Mouse (Mus musculus) WW6 (cell line): Measurements from ENCODE around the gene Dlg4.
A peak's percentile ranks its signal among the peaks of the same experiment; 100 is the strongest.
"Not testable (repeated sequence)": the region's sequence is repeated elsewhere in the genome, so short reads cannot be mapped to it uniquely, and the experiment has no call there.

Experiments used
- DNase-seq: peaks from one replicate; pipeline ENCODE4 v3.0.0-alpha.2; 2013; ENCODE audit warnings: low read depth, low spot score

The Dlg4 gene

DNA sequence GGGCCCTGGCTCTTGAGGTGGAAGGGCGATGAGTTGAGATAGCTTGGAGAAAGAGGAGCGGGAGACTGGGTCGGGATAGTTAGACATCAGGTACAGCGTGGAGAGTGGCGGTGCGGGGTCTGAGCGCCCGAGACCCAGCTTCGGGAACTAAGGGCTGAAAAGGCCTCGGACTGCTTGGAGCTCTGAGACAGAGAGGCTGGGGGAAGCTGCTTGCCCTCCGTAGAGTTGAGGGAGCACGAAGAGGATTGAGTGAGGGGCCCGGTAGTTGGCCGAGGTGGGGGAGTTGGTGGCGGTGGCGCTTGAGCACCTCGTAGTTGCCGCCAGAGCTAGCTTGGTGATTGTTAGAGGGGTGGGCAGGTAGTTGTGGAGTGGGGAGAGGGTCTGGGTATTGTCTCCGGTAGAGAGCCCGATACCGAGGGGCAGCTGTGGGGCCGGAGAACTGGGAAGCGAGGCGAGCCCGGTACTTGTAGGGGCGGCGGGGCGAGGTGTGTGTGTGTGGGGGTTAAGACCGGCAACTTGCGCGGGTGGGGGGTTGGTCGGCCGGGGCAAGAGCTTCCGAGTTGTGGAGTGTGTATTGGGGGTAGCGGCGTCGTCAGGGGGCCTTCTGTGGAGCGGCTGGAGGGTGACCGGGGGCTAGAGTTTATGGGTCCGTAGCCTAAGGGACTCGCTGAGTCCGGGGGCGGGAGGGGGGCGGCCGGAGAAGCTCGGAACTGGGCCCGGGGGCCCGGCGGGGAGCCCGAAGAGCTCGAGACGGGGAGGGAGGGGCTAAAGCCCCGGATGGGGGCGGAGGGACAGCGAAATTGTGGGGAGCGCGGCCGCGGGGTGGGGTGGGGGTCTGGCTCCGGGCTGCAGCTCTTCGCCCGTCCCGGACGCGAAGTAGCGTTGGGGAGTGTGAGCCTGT, 20.3 kb upstream of the Dlg4 start:
- no peak for DNase-seq

DNA sequence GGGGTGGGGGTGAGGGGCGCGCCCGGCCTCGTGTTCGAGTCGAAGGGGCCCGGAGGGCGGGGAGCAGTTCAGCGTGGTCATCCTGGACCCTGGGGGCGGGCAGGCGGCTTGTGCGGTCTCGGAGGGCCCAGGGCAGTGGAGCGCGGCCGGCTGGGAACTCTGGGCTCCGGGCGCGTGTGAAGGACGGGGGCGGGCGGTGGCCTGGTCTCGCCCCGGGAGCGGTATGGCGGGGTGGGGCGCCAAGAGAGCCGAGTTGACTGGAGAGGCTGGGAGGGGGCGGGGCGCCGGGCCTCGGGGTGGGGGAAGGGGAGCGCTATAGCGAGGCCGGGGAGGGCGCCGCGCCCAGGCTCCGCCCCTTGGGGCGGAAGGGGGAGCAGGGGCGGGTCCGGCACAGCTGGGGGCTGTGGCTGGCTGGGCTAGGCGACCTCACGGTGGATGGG, 19.7 kb upstream of the Dlg4 start:
- peak; percentile 81 for DNase-seq

DNA sequence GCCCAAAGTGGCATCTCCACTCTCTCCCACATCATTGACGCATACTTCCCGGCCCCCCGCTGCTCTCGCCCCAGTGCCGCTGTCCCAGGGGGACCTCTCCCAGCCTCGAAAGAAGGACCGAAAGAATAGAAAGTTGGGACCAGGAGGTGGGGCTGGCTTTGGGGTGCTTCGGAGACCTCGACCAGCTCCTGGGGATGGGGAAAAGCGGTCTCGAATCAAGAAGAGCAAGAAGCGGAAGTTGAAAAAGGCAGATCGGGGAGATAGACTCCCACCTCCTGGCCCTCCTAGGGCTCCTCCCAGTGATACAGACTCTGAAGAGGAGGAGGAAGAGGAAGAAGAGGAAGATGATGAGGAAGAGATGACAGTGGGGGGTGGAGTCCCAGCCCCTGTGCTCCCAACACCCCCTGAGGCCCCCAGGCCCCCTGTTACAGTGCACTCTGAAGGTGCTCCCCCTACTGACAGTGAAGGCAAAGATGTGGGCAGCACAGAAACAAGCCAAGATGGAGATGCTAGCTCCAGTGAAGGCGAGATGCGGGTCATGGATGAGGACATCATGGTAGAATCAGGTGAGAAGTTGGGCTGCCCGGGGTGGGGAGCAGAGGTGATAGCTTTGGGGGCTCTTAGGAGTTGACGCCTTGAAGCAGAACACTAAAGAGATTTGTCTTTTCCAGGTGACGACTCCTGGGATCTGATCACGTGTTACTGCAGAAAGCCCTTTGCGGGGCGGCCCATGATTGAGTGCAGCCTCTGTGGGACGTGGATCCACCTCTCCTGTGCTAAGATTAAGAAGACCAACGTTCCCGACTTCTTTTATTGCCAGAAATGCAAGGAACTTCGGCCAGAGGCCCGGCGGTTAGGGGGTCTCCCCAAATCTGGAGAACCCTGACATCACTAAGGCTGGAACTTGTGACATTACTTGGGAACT, 17.9 kb upstream of the Dlg4 start:
- no peak for DNase-seq

DNA sequence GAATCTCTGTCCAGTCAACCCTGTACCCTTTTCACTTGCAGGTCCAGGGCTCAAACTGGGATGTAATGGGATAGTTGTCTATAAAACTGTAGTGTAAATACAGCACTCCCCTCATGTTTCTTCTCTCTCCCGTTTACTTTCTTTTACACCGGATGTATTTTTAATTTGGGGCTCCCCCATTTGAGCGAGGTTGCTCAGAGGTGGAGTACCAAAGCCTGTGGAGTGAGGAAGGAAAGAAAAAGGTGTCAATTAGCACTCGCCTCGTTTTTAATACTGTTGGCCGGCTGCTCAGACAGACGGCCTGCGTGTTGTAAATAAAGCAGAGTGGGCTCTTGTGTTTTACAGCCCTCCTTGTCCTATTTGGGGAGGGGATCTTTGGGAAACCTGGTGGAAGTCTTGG, 17.1 kb upstream of the Dlg4 start:
- no peak for DNase-seq

DNA sequence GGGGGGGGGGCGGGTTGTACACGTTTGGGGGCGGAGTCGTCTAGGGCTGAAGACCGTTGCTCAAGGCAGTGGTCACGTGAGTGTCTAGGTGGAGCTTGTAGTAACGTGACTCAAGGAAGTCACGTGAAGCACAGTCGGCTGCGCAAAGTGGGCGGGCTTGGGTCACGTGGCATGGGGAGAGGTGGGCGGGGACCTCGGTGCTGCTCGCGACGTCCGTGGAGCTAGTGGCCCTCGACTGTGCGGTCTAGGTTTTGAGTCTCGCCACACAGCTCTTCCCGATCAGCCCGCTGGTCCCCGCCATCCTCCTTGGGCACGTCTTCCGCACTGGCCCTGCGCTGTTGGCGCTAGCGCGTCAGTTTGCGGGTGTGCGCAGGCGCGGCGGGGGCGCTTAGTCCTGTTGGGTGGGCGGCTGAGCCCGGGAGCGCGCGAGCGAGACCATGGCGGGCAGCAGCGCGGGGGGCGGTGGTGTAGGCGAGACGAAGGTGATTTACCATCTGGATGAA, 16.3 kb upstream of the Dlg4 start, which contains the start of gene Dvl2:
Gene Dvl2, plus strand, starts transcription at position 200 of the 503 bp plus-strand sequence.
- DNase-seq, result peak; percentile 98

DNA sequence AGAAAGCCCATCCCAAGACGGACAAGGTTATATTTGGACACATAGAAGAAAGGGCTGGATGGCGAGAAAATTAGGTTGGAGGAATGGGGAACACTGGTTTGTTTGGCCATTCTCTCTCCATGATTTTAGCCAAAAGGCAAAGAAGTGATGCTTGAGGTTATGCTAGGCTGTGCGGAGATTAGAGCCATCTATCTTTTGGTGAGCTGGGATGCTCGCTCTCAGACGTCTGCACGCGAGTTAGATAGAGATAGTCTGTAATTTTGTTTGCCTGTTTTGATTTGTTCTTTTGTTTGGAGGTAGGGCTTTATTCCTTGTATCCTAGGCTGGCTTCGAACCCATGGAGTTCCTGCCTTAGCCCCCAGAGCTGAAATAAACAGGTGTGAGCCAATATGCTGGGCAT, 15.6 kb upstream of the Dlg4 start:
- no peak for DNase-seq

DNA sequence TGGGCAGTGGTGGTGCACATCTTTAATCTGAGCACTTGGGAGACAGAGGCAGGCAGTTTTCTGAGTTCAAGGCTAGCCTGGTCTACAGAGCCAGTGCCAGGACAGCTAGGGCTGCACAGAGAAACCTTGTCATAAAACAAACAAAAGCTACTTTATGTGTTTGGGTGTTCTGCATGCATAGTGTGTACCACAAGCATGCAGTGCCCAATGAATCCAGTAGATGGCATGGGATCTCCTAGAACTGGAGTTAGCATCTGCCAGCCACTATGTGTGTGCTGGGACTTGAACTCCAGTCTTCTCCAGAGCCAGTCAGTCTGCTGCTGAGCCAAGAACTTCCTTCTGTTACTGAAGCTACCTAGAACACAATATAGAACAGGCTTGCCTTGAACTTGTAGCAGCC, 14.9 kb upstream of the Dlg4 start:
- peak; percentile 52 for DNase-seq

DNA sequence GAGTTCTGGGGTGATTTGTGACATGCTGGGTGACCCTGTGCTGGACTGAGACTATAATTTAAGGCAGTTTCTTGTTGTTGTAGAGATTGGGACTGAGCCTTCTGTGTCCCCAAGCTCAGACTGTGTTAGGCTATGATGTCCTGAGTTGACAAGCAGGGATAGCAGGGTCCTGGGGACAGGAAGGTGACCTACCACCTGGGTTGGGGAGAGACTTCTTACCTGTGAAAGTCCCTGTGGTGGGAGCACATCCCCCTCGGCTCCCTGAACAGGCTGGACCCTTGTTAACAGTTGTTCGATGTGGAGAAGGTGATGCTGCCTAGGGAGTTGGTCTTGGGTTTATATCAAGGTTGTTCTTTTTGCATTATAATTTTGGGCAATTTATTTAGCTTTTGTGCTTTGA, 14.3 kb upstream of the Dlg4 start:
- DNase-seq, result no peak

DNA sequence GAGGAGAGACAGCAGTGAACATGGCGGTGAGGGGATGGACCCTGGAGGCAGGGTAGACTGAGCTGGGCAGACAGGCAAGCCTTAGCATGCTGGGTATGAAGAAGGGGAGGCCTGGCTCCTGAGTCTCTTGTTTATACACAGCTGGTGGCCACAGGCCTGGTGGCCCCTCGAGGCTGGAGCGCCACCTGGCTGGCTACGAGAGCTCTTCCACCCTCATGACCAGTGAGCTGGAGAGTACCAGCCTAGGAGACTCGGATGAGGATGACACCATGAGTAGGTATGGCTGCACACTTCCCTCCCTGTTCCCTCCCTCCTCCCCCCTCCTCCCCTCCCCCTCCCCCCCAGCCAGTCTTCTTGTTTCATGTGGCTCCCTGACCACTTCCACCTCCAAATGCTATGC, 11.2 kb upstream of the Dlg4 start:
- peak; percentile 40 for DNase-seq

DNA sequence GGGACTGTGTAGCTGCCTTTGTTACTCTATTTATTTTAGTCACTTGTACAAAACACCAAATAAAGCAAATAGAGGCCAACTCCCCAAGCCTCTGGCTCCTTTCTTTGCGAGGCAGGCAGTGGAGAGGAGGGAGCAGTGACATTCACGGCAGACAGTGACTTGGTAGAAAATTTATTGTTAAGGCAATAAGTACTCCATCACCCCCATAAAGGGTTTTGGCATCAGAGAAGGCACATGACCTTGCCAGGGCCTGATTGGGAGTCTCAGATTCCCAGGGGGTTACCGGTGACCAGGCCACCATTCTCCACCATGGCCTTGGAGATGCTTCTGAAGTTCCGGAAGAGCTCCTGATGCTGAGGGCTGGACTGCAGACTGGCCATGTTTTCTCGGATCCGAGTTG, 6.7 kb upstream of the Dlg4 start:
- DNase-seq, result no peak

DNA sequence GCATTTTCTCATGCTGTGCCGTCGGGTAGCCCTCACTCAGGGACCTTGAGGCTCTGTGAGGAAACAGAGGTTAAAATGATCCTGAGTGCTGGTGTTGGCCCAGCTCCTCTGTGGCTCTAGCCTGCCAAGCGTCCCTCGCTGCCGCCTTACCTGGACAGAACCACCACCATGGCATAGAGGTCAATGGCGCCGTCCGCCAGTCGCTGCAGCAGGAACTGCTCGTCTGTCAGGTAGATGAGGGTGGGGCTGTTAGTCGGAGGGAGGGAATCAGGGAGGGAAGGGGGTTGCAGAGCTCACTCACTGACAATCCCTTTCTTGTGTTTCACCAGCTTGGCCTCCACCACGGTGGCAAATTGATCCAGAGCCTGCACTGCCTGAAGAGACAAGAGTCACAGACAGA, 6.2 kb upstream of the Dlg4 start:
- no peak for DNase-seq

DNA sequence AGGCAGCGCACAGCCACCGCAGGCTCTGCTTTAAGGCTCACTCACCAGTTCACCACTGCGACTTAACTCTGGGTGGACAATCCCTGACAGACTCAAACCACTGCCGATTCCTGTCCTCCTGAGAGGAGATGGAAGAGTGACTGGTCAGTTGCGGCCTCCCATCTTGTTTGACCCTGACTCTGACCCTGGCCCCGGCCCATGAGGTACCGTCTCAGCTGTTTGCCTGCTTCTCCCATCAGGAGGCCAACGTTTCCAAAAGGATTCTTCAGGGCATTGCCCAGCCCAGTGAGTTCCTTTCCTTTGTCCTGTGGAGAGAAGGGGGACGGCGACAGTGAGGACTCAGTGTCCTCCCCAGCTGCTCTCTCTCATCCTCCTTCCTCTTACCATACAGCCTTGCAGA, 5.8 kb upstream of the Dlg4 start:
- no peak for DNase-seq

DNA sequence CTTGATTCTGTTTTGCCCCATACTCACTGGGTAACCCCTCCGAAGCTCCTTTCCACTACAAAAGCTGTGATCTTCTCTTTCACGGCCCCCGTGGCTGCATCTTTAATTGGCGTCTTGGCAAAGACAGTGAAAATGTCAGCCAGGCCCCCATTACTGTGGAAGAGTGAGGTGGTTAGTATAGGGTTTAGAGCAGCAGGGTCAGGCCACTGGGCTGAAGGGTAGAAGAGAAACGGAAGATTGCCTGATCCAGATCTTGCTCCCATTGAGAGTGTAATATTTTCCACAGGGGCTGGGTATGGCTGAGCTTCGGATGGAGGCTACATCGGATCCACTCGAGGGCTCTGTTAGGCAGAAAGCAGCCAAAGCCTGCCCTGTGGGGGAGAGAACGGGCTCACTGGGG, 3.8 kb upstream of the Dlg4 start:
- DNase-seq, result no peak

DNA sequence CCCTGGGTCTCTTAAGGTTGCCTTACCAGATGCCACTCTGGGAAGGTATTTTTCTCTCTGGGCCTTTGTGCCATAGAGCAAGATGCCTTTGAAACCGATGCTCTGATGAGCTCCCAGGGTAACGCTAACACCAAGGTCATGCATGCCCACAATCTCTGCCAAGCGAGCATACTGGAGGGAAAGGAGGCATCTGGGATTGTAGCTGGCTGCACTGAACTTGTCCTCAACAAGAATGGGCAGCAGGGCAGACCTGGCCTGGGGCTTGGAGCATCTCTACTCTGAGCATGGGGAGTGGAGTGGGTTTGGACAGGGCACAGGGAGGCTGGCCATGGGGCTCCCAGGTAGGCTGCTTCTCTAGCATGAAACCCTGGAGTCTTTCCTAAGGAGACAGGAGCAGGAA, 3.3 kb upstream of the Dlg4 start:
- no peak for DNase-seq

DNA sequence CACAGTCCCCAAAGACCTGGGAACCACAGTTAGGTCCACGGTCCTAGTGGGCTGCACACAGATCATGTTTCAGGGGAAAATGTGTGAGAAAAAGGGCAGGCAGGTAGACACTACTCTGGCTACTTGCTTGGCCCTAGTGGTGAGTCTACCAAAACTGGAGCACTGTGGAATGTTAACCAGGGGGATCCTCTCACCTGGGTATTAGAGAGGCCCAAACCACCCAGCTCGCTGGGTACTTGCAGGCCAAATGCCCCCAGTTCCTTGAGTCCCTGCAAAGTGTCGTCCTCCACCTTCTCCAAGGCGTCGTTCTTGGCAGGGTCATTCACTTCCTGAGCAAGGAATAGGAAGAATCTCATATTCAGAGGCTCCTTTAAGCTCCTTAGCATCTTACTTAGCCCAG, 2.7 kb upstream of the Dlg4 start:
- no peak for DNase-seq

DNA sequence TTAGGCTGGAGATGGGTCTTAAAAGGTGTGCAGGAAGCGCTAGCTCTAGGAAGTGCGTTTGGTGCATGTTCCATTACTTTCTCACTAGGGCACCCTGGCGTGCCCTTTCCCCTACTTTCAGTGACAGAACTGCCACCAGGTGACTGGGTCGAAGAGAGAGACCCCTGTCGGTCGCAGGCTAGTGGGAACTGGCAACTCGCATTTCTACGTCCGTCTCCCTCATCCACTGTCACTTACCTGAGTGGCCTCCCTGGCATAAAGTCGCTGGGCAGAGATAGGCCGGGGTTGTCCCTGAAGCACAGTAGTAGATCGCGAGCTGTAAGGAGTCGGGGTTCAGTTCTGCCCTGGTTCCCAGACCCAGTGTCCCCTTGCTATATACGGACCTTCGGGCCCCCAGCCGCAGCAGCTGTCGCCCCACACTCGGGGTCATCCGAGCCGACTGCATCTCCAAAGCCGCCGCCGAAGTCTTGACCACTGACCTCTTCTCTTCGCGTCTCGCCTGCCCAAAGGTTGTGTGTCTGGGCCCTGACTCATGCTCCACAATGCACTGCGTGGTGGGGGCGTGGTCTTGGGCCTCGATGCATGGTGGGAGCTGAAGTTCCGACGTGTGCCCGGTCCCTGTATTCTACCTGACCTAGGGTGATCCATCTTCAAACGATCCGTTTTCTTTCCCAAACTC, 1.7 kb upstream of the Dlg4 start, which contains the start of gene Acadvl:
Gene Acadvl, minus strand, starts transcription at position 532 of the 679 bp plus-strand sequence.
- DNase-seq, result peak; percentile 75

DNA sequence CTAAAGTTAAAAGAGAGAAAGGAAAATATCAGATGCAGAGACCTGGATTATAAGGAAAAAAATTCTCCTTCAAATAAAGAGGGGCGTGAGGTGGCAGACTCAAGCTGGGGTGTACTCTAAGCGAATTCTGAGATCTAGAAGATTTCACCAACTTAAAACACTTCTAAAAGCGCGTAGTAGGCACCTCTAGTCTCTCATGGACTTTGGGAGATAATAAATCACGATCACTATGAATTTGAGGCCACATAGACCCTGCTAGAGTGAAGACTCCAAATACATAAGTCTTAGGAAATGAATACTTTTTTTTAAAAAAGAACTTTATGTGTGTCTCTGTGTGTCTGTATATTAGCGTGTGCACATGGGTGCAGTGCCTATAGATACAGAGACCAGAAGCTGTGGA, 1.1 kb upstream of the Dlg4 start:
- no peak for DNase-seq

DNA sequence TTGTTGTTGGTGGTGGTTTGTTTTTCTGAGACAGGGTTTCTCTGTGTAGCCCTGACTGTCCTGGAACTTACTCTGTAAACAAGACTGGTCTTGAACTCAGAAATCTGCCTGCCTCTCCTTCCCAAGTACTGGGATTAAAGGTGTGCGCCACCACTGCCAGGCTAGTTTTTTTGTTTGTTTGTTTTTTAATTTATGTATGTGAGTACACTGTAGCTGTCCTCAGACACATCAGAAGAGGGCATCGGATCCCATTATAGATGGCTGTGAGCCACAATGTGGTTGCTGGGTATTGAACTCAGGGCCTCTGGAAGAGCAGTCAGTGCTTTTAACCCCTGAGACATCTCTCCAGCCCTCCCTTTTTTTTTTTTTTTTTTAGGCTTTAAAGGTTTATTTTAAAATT, 565 bp upstream of the Dlg4 start:
- DNase-seq, result not testable (repeated sequence)

DNA sequence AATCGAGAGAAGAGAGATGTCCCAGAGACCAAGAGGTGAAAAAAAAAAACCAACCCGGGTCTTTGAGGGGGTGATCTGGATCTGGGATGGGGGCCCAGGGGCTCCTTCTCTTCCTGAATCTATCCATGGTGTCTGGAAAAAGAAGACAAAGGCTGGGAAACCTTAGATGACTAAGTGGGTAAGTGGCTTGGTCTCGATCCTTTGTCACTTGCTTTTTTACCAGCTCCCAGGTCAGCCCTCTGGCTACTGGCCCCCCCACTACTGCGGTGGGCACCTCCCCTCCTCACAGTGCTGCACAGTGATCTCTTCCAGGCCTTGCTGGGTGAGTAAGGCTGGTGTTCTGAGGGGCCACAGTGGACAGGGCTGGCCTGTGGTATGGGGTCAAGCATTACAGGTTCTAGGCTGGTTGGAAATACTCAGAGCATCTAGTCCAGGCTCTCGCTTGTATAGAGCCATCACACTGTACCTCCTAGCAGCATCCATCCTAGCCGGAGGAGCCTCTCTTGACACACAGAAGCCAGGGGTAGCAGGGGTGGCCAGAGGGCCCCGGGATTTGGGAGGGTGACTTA, 541 bp downstream of the Dlg4 start:
- DNase-seq, result no peak

DNA sequence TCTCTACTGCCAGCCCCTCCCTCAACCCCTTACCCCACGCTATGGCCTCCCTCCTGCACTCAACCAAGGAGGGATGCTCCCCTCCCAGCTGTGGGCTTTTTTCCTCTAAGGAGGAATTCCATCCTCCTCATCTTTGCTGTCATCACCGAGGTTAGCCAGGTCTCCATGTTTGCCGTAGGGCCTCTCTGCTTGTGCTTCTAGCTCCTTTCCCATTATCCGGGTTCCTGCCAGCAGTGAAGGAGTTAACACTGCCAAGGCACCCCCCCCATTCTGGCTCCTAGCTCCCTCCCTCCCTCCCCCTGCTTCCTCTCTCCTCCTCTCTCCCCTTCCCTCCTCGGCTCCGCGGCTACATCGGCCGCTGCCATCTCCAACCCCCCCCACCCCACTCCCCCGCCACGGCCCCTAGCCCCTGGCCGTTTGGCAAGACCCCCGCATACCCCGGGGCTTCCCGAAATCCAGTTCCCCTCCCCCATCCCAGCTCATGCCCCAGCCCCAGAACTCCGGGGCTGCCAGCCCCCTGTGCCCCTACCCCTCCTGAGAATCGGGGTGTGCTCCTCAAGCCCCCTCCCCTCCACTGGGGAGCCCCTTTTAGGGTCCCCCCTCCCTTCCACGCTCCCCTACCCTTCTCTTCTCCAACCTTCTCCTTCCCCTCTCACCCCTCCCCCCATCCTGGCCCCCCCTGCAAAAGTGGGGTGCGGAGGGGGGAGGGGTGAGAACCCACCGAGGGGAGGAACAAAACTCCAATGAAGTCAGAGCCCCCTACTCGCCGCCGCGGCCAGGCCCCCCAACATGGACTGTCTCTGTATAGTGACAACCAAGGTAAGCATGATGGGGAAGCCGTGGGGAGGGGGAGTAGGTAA, 1.6 kb downstream of the Dlg4 start:
- no peak for DNase-seq
